8 mouse cellular contexts compared by ENCODE assay signal in the genomic region with DNA sequence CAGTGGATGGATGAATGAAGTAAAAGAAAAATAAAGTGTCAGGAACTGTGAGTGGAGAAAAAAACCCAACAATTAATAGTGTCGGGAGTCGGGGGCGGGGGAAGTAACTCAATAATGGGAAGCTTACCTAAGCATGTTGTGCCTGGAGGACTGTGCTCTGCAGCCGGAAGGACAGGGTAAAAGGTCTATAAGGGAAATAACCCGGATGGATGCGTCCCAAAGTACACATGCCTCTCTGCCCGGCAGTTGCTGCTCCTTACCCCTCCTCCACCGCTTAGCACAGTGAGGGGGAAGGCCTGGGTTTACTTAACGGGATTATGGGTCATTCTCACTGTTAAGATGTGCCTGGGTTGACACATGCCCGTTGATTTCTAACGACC. TPM values are rescaled to one million over a fixed set of nuclear protein-coding genes. Genes with fewer than 3 reads are reported as not detected.
DNase-seq lines count a peak whose midpoint lies in the region; ATAC-seq lines count a peak whose summit lies in the region.

No protein-coding gene starts in this region.

- peak overlapping the region; percentile 59 for H3K9ac ChIP-seq in intestine, embryonic 14.5 days (ENCODE audit: low read length)
- peak overlapping the region; percentile 74 for H3K9ac ChIP-seq in liver, embryonic 13.5 days

- H3K9me3 ChIP-seq in intestine, embryonic 14.5 days (ENCODE audit: control insufficient read depth, low read length): no peaks in the 10 kb centered on the region
- no peaks in the 10 kb centered on the region for H3K9me3 ChIP-seq in liver, embryonic 13.5 days (replicated peaks)

- peak; percentile 21 for DNase-seq in ovary, postnatal 14 days (ENCODE audit: low spot score)
- no peak for DNase-seq in ovary, postnatal 10 days (ENCODE audit: low spot score)
- DNase-seq in cerebellum, postnatal 10 days: peak; percentile 66 to 71
- DNase-seq in gastrocnemius, postnatal 10 days: peak; percentile 16
- DNase-seq in intestine, embryonic 14.5 days (ENCODE audit: low spot score): no peak
- DNase-seq in liver, embryonic 13.5 days: peak; percentile 37
- DNase-seq in thymus, adult 18-20 months: peak; percentile 10 to 35

- peaks cover 9% of the 10 kb centered on the region; the same call in 1 of the 2 replicates for H3K4me1 ChIP-seq in intestine, embryonic 14.5 days (replicated peaks; ENCODE audit: control insufficient read depth, insufficient read depth, low read length)
- H3K4me1 ChIP-seq in liver, embryonic 13.5 days (replicated peaks): peaks cover 33% of the 10 kb centered on the region

- peak overlapping the region; percentile 80 for H3K27ac ChIP-seq in intestine, embryonic 14.5 days (ENCODE audit: low read depth)
- H3K27ac ChIP-seq in liver, embryonic 13.5 days: peak overlapping the region; percentile 84

- WGBS in intestine, embryonic 14.5 days: under 1% methylated on average over 11 of the region's 11 CpGs
- 2% methylated on average over 11 of the region's 11 CpGs for WGBS in liver, embryonic 13.5 days (ENCODE audit: insufficient replicate concordance)

- H3K4me2 ChIP-seq in intestine, embryonic 14.5 days (ENCODE audit: low read length): peak overlapping the region; percentile 87
- H3K4me2 ChIP-seq in liver, embryonic 13.5 days: peak overlapping the region; percentile 79

- H3K27me3 ChIP-seq in intestine, embryonic 14.5 days (replicated peaks; ENCODE audit: control insufficient read depth, insufficient read depth, low read length): no peaks in the 10 kb centered on the region
- H3K27me3 ChIP-seq in liver, embryonic 13.5 days: no peaks in the 10 kb centered on the region

- H3K36me3 ChIP-seq in intestine, embryonic 14.5 days (ENCODE audit: control insufficient read depth, insufficient read depth, low read length): no peaks in the 10 kb centered on the region
- H3K36me3 ChIP-seq in liver, embryonic 13.5 days: no peaks in the 10 kb centered on the region

- ATAC-seq in intestine, embryonic 14.5 days (replicated peaks; ENCODE audit: low FRiP score, low TSS enrichment, low read depth): peak; percentile 84
- peak; percentile 82 for ATAC-seq in liver, embryonic 13.5 days (ENCODE audit: low read depth)
- peak; percentile 52; the same call in 1 of the 2 replicates for ATAC-seq in monocyte, adult 5-6 weeks (replicated peaks; ENCODE audit: insufficient number of reproducible peaks, low FRiP score, low TSS enrichment, poor library complexity, severe bottlenecking)

- H3K4me3 ChIP-seq in intestine, embryonic 14.5 days (ENCODE audit: low read depth, low read length): peak overlapping the region; percentile 54
- H3K4me3 ChIP-seq in liver, embryonic 13.5 days (replicated peaks): peak overlapping the region; percentile 62

RNA-seq across cellular contexts. Expression of a gene that starts 31.7 kb away (rescaled TPM):
- 100 to 1,000 TPM; 180 to 224 TPM for total RNA-seq in gastrocnemius, postnatal 10 days (2021)
- 378 and 384 TPM in 2 replicates for polyA plus RNA-seq in intestine, embryonic 14.5 days (2014; fragmentation: Nextera tagmentation; extraction: Ambion mirVana)
- 177 and 260 TPM in 2 replicates for polyA plus RNA-seq in liver, embryonic 13.5 days (2015; fragmentation: Nextera tagmentation; extraction: Ambion mirVana)
- 385 to 507 TPM (median 405 TPM) in 3 replicates for total RNA-seq in monocyte, adult 5-6 weeks (2017)

RNA-seq across cellular contexts. Expression of a gene that starts 36.6 kb away (rescaled TPM):
- 10 to 100 TPM in 1 of 2 experiments, 1 to 10 TPM in 1; 4.8 to 10.0 TPM for total RNA-seq in gastrocnemius, postnatal 10 days (2021)
- polyA plus RNA-seq in intestine, embryonic 14.5 days (2014; fragmentation: Nextera tagmentation; extraction: Ambion mirVana): 6.9 and 9.3 TPM in 2 replicates
- 3.4 and 4.9 TPM in 2 replicates for polyA plus RNA-seq in liver, embryonic 13.5 days (2015; fragmentation: Nextera tagmentation; extraction: Ambion mirVana)
- 2.7 to 5.7 TPM (median 5.0 TPM) in 3 replicates for total RNA-seq in monocyte, adult 5-6 weeks (2017)

RNA-seq across cellular contexts. Expression of a gene that starts 50.3 kb away (rescaled TPM):
- total RNA-seq in gastrocnemius, postnatal 10 days (2021): 10 to 100 TPM; 35.3 to 38.1 TPM
- 126 and 133 TPM in 2 replicates for polyA plus RNA-seq in intestine, embryonic 14.5 days (2014; fragmentation: Nextera tagmentation; extraction: Ambion mirVana)
- 96.7 and 119 TPM in 2 replicates for polyA plus RNA-seq in liver, embryonic 13.5 days (2015; fragmentation: Nextera tagmentation; extraction: Ambion mirVana)
- total RNA-seq in monocyte, adult 5-6 weeks (2017): 99.3 to 162 TPM (median 133 TPM) in 3 replicates

Comparison
In these comparisons a context has a peak if more than half of its experiments do, and no peak if none do; other contexts are left out.
1. DNase-seq: peak in ovary, postnatal 14 days (single experiment), cerebellum, postnatal 10 days (2 of 2), gastrocnemius, postnatal 10 days (single experiment), liver, embryonic 13.5 days (single experiment) and thymus, adult 18-20 months (2 of 2); none in ovary, postnatal 10 days (single experiment) and intestine, embryonic 14.5 days (single experiment).
2. Peak in every context shown above with its lines, with median percentiles within 50 percentile points of each other: ATAC-seq.